Mouse (Mus musculus) embryonic fibroblast, embryonic 13.5 days (primary cell): Measurements from ENCODE around the gene Cd180.

Experiments used
- CTCF ChIP-seq: IDR thresholded peaks from 2 replicates; pipeline ENCODE4 v1.5.1; 2011; ENCODE audit warnings: mild to moderate bottlenecking, control low read depth, low read length, moderate library complexity, borderline replicate concordance; ENCODE audit not compliant: insufficient read depth
- POLR2A ChIP-seq: IDR thresholded peaks from 2 replicates; pipeline ENCODE4 v1.6.1; 2011; ENCODE audit warnings: low read depth, mild to moderate bottlenecking, control low read depth, low read length, moderate library complexity

DNA sequence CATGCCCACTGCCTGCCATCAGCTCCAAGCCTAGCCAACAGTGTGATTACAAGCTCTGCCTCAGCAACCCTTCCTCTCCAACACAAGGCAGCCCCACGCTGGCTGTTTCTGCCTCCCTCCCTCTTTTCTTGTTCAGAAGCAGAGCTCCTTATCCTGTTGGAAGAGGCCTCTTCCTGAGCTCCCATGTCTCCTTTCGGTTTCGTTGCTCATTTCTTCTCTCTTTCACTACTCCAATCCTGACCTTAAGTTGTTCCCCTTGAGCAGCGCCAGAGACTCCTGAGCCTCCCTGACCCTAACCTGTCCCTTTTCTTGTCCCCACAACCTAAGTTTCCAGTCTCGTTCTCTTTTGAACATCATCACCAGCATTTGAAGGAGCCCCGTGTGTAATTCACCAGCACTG is 29.3 kb upstream of the Cd180 start:
- TF ChIP-seq POLR2A (no peak), CTCF (no peak)
